Mouse (Mus musculus) induced T-regulatory cell, adult 2 months (primary cell): Measurements from ENCODE around the gene Cbx5.
A peak's percentile ranks its signal among the peaks of the same experiment; 100 is the strongest.

Experiments
- DNase-seq: peaks from one replicate; pipeline ENCODE4 v3.0.0-alpha.2; 2012; ENCODE audit warnings: low read depth

Cbx5 gene

DNA sequence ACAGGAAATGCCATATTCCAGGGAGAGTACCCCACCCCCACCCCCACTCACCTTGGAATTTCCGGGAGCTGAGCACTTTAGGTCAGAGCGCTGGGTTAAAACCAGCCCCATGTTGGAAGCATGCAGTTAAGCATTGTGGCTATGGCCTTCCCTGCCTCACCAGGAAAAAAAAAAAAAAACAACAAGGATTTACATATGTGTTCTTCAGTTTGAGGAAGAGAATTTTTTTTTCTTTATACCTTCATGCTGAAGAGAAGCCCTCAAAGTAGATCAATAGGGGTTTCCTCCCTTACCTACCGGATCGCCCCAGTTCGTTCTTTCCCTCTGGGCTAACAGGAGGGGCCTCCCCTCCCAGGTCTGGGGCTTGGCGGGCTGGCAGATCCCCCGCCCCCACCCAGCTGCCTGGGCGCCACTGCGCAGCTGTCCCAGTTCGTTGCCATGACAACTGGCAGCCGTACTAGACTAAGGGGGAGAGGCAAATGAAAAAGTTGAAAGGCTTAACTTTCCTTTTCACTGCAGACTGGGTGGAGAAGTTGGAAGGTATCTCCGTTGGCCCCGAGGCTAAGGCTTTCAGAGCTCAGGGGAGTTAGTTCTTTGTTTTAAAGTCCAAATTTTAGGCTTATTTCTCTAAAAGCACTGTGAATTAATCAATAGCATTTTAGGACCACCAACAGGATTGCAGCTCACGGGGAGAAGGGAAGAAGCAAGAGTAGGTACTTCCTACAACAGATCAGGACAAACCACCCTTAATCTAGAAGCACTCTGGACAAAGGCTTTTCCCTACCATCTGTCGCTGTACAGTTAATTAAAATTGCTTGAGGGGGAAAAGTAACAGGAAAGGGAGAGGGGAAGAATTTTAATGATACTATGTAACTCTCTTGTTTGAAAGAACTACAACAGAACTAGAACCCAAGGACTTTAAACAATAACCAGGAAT, 24.4 kb downstream of the Cbx5 start:
- DNase-seq = peak; percentile 91

DNA sequence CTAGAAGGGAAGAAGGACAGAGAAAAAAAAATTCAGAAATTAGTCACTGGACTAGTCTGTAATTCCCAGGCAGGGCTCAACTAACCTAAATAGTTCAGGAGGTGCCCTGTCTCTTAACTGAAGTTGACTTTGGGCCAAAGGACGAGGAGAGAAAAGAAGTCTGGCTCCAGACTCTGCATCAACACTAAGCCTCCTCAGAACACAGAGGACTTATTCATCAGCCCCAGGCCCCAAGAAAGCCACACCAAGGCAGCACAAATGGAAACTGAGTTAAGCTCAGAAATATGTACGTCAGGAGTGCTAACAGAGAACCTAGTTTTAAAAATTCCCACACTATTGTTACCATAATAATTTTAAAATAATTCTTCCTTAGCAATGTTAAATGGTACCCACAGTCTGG, 25.5 kb downstream of the Cbx5 start:
- DNase-seq = no peak

DNA sequence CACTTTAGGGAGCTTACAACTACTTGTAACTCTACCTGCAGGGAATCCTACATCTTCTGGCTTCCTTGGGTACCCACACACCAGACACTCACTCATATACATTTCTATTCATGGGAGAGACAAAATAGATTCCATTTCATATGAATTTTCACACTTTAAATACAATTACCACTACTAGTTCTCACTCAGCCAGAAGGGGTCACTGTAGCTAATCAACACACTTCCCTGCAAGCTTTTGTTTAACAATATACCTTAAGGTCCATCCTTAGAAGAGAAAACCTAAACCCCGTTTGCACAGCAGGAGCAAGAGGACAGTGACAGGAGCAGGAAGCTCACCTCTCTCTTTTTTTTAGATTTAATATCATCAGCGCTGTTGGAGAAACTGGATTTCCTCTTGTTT, 34.5 kb downstream of the Cbx5 start:
- peak; percentile 51 for DNase-seq

DNA sequence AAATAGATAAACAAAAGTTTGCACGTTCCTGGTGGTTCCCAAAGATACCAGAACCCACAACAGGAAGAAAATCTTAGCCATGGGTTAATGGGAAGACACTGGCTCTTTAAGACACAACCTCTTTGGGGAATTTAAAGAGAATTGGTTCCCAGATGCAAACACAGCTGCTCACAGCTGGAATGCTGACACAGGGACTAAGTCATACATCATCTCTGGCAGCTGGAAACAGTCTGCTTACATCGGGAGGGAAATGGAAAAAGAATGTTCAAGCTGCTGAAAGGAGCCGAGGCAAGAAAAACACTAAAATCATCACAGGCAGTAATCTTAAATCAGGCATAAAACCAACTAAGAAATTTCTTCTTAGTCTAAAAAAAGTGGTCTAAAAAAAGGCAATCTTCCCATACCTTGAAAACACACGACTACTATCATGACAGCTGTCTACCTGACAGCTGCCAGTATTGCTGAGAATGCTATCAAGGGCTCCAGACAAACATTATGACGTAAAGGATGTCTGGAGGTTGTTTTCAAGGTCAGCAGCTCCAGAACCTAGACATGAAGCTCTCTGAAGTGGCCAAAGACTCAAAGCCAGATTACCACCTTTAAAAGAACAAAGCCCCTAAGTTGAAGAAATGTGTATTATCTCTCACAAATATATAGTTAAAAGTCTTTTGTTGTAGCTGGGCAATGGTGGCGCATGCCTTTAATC, 37.4 kb downstream of the Cbx5 start:
- no peak for DNase-seq

DNA sequence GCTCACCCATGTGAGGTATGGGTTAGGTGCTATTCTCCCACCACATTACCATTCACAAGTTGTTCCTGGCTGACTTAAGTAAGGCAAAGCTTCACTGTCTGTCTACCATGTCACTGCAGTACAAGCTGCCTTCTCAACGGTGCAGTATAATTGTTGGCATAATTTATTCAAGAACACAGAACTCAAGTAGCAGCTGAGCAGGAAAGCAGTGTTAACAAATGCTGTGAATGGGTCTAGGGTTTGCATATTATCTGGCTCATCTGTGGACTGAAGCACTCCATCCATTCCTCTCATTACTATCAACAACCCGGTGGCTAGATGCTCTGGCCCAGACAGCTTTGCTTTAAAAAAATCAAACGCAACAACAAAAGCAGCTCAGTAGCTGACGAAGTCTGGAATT, 41.8 kb downstream of the Cbx5 start:
- no peak for DNase-seq

- no peak for DNase-seq
Observed at GRCm38 (mm10) chr15:103196835-103197234, 42.8 kb downstream of the Cbx5 start.

DNA sequence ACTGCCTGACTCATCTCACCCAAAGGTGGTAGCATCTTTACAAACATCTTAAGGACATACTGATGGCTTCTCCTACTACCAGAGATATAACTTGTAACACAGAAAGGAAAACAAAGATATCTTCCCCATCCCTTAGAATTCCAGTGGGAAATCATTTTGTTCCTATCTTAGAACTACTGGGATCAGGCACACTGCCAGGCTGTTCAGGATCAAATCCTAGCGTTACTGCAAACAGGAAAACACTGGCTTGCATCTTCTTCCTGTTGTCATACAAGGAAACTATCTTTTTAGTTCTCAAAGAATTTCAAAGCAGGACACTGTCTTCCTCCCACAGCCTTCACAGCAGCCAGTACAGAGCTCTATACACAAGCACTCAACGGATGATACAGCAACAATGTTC, 46.0 kb downstream of the Cbx5 start:
- no peak for DNase-seq

GRCm38 (mm10) chr15:103190531-103191462, 48.8 kb downstream of the Cbx5 start:
- DNase-seq = peak; percentile 65

GRCm38 (mm10) chr15:103190083-103190482, 49.5 kb downstream of the Cbx5 start:
- no peak for DNase-seq

DNA sequence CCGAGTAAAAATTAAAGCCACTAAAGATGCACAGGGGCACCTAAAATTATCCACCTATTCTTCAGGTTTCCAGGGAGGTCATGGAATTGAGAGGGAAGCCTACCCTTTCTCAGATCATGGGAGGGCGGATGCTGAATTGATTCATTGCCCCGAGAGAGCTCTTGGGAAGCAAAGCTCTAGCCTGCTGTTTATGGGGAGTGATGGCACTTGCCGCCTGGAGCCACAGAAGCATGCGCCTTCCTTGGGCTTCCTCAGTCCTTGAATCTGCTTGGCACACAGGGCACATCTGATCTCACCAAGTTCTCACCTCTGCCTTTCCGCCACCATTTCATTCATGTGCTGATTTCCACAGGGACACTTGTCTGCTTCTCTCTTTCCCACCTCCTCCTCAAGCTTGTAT, 51.8 kb downstream of the Cbx5 start:
- DNase-seq = no peak

GRCm38 (mm10) chr15:103185462-103186198, 54.0 kb downstream of the Cbx5 start:
- peak; percentile 56 for DNase-seq

- DNase-seq = no peak
Observed at GRCm38 (mm10) chr15:103183651-103184610, 55.7 kb downstream of the Cbx5 start.

DNA sequence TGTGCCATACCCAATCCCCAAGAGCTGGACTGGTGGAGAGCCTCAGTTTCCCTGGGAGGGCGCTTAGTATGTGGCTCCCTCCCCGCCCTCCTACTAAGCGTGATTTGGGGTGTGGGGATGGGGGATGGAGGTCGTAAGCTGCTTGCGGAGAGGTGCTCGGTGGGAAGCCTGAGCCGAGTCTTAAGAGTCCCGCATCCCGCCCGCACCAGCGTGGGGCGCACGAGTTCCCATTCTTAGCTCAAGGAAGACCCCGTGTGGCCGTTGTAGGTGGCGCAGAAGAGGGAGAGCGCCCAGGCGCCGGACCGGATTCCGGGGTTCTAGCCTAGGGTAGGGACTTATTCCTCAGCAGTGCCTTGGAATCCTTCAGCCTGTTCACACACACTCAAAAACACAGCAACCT, 56.5 kb downstream of the Cbx5 start:
- peak; percentile 78 for DNase-seq

- peak; percentile 87 for DNase-seq
Observed at GRCm38 (mm10) chr15:103182166-103182790, 57.3 kb downstream of the Cbx5 start.

GRCm38 (mm10) chr15:103180406-103180805, 59.2 kb downstream of the Cbx5 start:
- DNase-seq = no peak

- no peak for DNase-seq
Observed at GRCm38 (mm10) chr15:103178767-103179166, 60.8 kb downstream of the Cbx5 start.

GRCm38 (mm10) chr15:103178137-103178536, 61.5 kb downstream of the Cbx5 start:
- peak; percentile 74 for DNase-seq

DNA sequence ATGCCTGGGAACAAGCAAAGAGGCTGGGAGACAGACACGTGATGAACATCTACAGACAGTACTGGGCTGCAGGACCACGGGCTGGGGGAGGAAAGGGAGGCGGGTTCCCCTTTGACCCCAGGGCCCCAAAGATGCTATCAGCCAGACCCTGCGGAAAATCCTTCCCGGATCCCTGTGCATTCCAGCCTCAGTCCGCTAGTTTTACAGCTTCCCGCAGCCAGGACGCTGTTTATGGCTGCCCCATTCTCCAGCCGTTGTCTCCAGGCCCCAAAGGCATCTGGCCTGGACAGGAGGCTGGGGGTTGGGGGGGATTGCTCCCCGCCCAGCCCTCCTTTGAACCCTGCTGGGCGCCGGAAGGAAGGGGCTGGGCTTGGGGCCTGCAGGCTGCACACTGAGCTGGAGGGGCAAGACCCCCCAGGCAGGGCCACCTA, 62.0 kb downstream of the Cbx5 start:
- DNase-seq = no peak

DNA sequence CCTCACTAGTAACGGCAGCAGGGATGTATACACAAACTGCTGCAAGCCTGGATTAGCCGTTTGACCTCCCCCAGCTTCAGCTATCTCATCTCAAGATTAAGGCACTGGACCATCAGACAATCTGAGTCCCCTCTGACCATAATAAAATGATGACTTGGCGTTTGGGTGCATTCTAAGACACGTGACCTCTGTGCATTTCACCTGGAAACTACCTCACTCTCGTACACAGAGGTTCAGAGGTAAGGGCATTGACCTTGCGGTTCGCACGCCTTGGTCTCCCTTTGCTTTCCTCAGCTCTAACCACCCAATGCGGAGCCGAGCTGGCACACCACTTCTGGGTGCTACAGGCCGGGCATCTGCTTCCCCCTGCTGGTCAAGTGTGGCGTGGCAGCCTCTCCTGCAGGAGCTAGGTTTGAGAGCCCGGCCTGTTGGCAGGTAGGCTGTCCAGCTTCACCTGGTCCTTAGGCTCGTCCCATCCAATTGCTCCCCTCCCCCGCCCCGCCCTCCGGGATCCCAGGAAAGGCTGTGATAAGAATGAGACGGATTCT, 62.7 kb downstream of the Cbx5 start:
- peak; percentile 89 for DNase-seq
